Mouse (Mus musculus) embryo, embryonic 10.5 days (tissue): Measurements from ENCODE around the gene Pdzrn3.

Source experiments
- DNase-seq: peaks from one replicate; pipeline ENCODE4 v3.0.0-alpha.2; 2015; ENCODE audit warnings: low spot score

The Pdzrn3 gene

DNA sequence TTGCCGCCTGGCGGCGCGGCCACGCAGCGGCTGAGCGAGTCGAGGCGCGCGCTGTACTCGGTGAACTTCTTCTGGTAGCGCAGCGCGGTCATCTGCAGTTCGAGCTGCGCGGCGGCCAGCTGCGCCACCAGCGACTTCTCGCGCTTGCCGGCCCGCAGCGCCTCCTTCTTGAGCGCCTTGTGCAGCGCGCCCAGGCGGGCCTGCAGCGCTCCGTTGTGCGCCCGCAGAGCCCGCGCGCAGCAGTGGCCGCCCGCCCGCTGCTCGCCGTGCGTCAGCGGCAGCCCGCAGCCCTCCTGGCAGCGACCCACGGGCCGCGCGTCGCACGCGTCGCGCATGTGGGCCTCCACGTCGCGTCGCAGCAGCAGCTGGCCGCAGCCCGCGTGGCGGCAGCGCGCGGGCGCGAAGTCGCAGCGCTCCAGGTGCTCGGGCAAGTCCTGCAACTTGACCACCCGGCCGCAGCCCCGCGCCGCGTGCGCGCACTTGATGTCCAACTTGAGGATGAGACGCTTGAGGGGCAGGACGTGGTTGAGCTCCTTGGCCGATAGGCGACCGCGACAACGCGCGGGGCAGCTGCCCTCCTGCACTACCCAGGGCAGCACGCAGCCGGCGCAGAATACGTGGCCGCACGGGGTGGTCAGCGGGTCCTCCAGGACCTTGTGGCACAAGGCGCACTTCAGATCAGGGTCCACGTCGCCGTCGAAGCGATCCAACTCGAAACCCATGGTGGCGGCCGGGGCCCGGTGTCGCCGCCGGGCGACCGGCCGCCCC, at the start of gene Pdzrn3:
TSS of gene Pdzrn3 (minus strand) at position 731 of the 768 bp plus-strand sequence.
- DNase-seq: peak; percentile 85

DNA sequence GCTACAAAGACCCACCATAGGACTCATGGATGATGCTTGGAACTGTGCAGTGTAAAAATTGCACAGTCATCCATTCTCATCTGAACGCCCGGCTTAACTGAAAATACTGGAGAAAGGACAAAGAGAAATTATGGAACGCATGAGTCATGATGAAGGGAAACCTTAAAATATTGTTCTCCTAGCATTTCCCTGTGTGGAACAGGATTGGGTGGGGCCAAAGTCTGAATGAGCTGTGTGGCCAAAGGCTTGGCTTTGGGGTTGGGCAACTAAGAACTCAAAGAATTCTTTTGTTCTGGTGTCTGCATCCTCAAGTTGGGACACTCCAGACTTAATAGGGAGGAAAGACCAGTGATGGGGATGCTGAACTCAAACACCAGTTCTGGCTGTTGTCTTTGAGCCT, 49.6 kb upstream of the Pdzrn3 start:
- no peak for DNase-seq

DNA sequence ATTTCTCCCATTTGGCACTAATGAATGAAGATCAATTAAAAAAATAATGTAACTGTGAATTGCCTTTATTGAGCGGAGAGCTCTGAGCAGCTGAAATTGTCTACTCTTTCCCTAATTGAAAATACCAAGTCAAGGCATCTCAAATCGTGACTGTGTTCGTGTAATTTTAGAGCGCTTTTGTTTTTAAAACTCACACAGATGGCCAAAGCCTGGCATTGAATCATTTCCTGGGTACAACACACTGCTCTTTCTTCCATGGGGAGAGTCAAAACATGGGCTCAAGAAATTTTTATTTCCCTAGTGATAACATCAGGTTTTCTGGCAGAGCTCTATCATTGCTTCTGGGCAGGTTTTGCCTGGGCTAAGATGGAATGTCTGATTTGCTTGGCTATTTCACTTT, 48.6 kb upstream of the Pdzrn3 start:
- no peak for DNase-seq

DNA sequence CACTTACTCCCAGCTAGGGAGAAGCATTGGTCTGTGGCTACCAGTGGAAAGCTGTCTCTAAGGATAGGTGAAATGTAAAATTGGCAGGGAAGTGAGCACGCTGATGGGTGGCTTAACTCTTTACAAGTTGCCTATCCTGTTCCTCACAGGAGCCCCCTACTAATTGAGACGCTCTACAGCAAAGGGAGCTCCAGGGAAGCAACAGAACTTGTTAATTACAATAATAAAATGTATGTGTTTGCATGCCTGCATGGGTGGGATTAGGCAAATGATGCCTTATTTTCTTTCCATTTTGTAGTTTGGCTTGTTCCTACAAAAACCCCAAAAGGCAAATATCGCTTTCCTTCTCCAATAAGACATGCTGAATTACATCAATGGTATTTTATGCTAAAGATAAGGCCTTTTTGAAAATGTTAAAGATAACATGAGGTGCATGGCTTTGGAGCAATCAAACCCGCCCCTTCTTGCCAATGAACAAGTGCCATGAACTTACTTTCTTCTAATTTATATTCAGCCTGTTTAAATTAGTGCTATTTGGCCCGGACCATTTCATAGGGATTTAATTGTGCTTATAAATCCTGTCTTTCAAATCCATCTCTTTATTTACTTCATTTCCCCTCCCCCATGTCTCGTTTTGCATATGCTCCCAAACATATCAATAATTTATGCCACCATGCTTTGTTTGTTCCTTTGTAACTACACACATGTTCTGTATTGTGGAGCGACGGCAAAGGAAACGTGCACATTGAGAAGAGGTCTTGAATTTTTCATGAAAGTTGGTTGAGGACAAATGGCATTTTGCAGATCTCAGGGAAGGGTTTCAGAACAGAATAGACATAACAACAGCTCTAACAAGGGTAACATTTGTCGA, 44.6 kb upstream of the Pdzrn3 start:
- no peak for DNase-seq

DNA sequence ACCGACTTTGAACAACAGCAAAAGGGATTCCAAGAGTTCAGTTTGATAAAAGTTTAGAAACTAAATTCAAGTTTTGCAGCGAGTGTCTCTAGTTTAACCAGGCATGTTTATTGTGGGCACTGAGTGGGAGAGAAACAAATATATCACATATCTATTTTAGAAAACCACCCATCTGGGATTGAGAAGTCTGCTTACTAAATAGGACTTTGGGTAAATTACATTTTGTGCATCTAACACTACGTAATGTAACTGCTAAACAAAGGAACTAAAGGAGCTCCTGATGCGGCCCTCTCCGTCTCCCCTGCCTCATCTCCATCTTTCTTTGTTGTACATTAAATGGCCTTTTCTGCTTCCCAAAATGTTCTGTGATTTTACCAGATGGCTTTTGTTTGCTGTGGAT, 40.5 kb upstream of the Pdzrn3 start:
- DNase-seq: no peak

DNA sequence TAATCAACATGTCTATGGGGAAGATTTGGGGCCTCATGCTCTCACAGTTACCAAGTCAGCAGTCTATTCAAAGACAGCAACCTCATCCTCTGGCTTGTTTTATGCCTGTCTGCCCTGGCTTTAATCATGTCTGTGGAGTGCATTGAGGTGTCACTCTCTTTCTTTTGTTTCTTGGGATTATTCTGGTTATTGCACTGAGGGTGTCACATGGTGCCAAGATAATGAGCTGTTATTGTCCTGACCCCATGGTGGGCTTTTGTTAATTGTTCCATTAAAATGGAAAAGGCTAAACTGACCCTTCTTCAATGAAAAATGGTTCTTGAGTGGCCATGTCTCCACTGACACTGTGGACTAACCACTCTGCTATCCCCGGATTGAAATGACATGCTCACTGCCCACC, 34.0 kb upstream of the Pdzrn3 start:
- peak; percentile 46 for DNase-seq

DNA sequence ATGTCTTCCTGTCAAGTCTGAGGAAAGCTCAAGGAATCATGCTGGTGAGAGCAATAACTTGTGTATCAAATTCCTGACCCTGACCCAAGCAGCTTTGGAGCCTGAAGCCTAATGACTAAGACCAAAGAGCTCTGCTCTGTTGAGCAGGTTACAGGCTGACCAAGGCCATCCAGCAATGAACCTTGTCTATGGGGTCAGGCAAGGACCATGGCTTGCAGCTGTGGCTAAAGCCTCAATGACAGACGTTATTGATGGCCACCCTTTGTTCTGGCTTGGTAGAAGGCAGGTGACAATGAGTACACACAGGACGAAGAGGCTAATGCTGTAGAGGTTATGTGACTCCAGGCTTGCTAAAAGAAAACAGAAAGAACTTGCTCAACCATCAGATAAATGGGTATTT, 33.4 kb upstream of the Pdzrn3 start:
- DNase-seq: peak; percentile 75

DNA sequence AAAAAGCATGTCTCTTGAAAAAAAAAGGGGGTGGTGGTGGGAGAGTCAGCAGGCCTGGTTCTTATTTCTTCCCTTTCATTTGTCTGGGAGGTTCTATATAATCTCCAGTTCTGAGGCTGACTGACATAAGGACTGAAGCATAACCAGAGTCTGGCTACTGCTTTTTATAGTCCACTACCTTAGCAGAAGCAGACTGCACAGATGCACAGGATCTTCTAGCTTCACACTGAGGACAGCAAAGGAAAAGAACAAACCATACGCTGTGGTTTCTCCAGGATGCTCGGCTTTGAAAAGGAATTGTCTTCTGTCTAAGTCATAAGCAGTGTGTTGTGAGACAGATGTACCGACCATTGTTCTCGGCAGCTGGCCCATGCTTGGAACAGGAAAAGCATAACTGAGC, 19.0 kb upstream of the Pdzrn3 start:
- DNase-seq: no peak

DNA sequence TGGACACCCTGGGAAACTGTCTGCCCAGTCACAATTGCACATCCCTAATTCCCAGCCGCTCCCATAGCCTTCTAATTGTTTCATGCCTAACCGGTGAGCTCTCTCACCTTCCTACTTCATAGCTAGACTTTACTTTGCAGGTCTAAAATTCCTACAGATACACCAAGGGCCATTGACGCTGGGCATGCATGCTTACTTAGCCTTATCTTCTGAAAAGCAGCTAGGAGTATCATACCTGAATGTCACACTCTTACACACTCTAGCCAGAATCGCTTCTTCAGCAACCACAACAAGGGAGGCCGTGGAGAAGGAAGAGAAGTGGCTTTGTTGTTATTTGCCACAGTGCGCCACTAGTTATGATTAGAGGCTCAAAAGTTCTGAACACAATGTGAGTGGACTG, 18.2 kb upstream of the Pdzrn3 start:
- DNase-seq: no peak

DNA sequence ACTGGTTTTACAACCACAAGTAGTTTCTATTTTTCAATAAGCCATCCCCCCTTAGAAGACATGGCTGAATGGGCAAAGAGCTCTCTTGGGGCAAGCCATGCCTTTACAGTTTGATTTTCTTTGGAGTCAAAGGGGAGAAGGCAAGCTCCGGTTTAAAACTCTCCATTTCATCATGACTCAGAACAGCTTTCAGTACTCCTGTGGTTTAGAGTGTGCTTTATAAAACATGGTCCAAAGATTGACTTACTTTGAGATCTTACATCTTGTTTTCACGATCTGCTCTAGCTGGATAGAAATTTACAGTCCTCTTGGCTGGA, 15.1 kb upstream of the Pdzrn3 start:
- no peak for DNase-seq

DNA sequence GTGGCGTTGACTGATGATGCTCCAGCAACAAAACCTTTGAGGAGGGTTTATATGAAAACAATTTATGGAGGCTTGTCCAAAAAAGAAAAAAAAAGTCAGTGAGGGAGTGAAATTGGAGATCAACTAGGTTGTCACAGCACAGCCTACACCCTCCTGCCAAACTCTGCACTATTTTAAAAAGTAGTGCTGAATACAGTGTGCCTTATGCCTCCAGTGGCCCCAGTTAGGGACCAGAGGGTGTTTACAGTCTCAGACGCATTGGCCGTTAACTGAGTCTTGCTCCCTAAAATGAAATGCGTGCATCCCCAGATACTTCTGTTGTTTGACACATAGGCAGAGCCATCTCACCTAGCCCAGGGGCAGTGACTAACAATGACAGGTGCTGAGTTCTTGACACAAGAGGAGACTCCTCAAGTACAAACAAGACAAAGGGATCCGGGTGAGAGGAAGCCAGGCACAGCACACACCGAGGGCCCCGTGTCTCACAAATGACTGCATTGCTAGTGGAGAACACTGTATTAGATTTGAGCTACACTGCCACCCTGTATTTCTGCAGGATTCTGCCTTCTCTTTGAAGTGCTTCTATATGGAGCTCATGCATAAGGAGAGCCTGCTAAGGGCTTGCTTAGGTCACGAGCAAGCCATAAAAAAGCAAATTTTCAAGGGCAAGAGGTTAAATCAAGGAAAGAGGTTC, 14.6 kb upstream of the Pdzrn3 start:
- DNase-seq: no peak

DNA sequence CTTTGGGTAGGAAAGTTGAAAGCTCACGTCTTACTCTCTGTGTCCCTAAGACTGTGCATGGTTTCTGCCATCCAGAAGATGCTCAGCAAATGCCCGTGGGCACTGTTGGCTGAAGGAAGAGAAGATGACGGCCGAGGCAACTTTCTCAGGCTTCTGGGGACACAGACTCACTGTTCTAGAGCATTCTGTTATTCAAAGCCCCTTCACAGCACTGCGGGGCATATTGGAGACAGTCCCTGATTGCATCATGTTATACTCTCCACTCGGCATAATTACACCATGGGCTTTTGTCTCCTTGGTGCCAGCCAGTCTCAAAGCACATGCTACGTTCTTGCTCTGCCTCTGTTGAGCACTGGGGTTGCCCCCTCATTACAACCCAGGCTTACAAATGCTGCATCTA, 7.8 kb upstream of the Pdzrn3 start:
- no peak for DNase-seq

DNA sequence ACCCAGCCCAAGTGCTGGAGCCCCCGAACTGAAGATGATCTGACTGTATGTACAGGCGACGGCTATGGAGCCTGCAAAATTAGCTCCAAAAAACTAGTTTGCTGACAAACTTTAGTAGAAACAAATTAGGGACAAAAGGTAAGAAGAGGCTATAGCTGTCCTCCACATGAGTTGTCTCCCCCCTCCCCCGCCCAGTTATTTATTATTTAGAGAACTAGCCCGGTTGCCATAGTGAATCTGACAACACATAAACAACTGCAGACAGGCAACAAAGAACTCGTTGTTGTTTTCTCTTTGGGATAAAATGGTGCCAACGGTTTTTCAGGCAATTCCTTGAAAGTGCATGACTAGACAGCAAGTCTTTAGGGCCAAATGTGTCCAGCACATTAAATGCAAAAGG, 7.3 kb upstream of the Pdzrn3 start:
- no peak for DNase-seq

DNA sequence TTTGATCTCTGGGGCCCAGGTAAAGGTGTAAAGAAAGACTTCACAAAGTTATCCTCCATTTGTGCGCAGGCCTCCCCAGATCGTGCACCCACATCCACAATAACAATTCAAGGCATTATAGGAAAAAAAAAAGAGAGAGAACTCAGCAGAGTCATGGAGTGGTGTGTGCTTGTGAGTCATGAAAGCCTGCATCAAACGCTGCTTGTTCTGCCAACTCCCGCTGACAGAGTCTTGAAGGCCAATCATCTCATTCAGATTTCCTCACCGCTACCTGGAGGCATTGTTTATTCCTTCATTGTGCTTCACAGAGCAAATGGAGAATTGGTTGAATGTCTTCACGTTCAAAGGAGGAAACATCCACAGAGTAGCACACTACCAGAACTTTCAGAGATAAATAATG, 6.8 kb upstream of the Pdzrn3 start:
- no peak for DNase-seq

DNA sequence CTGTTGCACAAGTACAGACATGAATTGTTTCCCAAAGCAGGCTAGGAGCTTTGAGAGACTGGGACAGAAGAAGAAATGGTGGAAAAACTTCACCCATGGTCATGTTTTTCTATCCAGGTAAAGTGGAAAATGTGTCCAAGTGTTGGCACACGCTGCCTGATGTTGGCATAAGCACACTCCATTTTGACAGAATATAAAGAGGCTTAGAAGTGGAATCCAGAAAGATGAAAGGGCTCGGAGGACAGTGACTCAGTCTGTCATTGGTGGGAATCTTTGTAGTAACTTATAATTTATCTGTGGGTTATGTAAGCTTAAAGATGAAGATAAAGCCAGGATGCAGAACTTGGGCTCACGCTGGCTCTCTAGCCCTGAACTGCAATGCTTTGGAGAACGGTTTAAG, 5.2 kb upstream of the Pdzrn3 start:
- no peak for DNase-seq

DNA sequence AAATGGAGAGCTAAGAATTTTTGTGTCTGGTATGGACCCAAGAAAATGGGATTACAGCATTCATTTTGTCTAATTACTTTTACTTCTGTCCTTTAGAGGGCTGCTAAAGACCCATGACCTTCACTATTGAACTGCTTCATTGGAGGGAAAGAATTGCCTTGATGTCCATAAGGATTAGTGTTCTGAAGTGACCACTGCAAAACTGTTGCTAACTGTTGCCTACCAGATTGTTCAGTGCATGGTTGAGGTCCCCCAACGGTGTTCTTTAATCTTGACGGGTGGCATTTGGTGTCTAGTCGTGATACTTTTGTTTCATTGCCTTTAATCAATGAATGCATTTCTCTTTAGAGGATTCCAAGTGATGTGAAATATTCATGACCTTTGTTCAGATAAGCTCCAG, 1.8 kb upstream of the Pdzrn3 start:
- DNase-seq: no peak

DNA sequence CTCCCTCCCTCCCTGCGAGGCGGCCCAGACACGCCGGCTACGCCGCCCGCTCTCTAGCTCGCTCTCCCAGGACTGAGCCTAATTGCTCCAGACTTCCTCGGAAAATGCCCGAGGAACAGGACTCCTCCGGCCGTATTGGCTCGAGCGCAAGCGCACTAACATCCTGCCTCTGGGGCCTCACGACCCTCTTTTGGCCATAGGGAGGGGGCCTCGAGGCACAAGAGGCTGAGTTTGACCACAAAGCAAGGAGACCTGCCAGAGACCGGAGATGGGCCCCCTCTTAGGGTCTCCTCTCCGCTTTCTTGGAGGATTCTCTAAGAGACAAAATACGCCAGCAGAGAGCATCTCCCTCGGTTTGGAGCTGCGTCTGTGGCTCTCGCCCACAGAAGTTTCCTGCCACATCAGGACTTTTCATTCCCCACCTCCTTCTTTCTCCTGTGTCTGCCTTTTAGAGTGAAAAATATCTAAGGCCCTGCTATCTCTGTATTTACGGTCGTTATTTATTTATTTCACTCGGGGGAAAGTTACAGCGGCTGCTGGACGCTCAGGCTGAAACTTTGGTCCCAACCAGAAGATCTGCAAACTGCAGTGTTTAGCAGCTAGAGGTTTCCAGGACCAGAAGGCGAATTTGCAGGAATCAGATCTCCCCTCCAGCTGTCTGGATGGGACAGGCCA, 375 bp upstream of the Pdzrn3 start:
- peak; percentile 95 for DNase-seq

DNA sequence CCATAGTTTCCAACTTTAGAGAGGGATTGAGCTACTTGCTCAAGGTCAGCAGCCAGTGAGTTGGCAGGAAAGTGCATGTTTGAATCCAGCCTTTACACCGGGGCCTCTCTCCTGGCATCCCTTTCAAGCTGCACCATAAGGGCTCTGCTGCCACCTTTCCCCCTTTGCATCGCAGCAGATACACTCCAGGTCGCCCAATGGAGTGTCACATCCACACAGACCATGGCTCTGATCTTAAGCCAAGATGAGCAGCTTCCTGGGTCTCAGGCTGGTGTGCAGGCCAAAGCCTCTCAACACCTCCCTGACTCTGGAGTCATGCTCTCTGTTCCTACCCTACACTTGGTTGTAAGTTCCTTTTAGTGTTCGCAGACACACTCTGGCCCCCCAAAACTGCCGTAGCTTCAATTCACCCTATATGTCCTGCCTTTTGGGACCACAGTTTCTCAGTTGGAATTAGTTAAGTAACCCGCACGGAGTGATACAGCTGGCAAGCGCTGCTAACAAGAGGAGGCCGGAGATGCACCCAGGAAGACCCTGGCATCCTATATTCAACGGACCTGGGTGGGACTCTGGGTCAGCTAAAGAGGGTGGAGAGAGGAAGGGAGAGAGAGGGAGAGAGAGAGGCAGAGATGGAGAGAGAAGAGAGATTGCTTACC, 1.1 kb downstream of the Pdzrn3 start:
- DNase-seq: no peak

DNA sequence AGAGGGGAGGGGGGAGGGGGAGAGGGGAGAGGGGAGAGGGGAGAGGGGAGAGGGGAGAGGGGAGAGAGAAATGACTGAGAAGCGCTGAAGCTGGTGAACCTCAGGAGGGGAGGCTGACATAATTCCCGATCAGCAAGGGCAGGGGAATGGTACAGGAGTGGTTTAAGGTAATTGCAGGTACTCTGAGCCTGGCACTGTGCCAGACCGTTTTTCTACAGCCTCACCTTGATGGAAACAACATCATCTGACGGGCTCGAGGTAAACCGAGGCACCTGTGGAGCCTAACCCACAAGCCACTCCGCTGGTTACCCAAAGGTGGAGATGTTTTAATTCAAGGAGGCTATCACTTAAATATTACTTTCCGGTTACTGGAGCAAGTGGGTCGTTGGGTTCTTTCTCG, 1.6 kb downstream of the Pdzrn3 start:
- no peak for DNase-seq

DNA sequence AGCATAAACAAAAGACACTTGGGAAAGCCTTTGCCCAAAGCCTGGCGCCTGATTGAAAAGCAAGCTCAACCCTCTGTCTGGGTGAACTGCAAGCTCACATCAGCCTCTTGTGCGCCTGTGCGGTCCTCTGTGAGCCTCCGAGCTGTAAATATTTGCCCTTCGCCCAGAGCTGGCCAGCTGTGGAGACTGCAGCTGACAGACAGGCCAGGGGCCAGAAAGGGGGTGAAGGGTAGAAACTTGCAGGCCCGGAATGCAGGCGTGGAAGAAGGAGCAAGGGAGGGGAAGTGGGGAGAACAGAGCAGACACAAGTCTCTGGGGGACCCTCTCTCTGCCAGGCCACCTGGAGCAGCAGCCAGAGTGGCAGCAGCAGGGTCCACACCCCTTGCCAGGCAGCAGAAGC, 3.0 kb downstream of the Pdzrn3 start:
- peak; percentile 84 for DNase-seq

DNA sequence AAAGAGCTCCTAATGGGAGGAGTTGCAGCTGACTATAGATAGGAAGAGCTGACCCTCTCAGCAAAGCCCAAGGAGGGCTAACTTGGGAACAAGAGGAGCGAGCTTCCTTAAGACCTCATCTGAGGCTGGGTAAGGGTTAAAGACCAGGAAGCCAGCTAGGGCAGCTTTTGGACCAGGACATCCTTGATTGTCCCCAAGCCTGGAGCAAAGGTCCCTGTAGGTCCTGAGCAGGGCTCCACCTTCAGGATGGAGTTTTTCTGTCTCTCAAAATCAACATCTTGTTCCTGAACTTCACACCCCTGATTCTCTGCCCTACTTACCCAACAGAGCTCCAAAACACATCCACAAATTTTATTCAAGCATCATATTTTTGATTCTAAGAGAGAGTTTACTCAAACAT, 3.5 kb downstream of the Pdzrn3 start:
- no peak for DNase-seq

DNA sequence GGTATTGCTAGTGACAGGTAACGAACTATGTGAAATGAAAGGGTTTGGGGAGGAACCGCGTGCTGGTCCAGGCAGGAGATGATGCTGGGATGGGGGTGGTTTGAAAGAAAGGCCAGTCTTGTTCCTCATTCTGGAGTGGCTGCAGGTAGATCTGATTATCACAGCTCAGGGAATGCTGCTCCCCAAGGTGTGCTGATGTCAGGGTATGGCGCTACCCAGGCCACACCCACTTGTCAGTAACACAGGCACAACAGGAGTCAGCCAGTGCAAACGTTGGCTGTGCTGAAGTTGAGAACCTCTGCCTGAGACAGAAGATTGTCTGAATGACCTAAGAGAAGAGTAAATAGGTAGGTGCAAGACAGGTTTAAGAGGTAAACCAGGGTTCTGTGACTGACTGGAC, 4.7 kb downstream of the Pdzrn3 start:
- DNase-seq: no peak
